Mouse (Mus musculus): ENCODE measurements around the gene Spats2. TPM values are rescaled to one million over a fixed set of nuclear protein-coding genes. Genes with fewer than 3 reads are reported as not detected.
A peak's percentile ranks its signal among the peaks of the same experiment; 100 is the strongest.
"Not testable (repeated sequence)": the region's sequence is repeated elsewhere in the genome, so short reads cannot be mapped to it uniquely, and the experiment has no call there.

Gene Spats2
- total RNA-seq, 2 experiments from 2014 or later = 30.9 to 35.3 TPM

DNA sequence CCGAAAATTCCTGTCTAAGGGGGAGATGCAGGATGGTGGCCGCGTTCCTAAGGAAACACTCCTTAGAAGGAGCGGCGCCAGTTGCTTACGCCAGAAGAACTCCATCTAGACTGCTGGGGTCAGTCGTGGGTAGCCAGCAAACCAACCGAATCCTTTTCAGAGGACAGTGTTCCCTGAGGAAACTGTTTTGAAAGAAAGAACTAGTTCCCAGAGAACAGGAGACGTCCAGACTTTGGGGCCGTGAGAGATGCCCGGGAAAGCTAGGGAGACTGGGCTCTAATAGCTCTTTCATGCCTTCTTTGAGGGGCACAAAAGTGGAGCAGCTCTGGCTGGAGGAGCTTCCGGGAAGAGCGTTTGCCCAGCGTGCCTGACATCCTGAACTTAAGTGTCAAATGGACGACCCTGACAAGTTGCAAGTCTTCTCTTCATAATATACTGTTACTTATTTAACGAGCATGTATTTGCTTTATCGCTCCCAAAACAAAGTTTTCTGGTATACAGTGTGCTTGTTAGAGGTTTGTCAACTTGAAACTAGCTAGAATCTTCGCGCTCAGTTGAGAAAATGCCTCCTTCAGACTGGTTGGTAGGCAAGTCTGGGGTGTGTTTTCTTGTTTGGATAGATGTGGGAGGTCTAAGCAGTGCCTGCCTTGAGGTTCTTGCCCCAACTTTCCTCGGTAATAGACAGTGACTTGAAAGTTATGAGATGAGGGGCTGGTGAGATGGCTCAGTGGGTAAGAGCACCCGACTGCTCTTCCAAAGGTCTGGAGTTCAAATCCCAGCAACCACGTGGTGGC, 126.9 kb downstream of the Spats2 start:
- DNase-seq (ENCODE audit: extremely low spot score in 1 of 2, low spot score in 1 of 2) = no peak

DNA sequence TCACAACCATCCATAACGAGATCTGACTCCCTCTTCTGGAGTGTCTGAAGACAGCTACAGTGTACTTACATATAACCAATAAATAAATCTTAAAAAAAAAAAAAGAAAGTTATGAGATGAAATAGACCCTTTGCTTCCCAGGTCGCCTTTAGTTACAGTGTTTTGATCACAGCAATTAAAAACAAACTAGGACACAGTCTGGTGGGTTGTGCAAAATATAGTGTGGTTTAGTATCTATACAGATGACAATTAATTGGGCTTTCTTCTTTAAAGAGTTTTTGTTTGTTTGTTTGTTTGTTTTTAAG, 127.4 kb downstream of the Spats2 start:
- not testable (repeated sequence) for DNase-seq (ENCODE audit: extremely low spot score in 1 of 2, low spot score in 1 of 2)

- DNase-seq (ENCODE audit: extremely low spot score in 1 of 2, low spot score in 1 of 2) = no peak
Observed at GRCm38 (mm10) chr15:99253772-99254171, 128.1 kb downstream of the Spats2 start.

DNA sequence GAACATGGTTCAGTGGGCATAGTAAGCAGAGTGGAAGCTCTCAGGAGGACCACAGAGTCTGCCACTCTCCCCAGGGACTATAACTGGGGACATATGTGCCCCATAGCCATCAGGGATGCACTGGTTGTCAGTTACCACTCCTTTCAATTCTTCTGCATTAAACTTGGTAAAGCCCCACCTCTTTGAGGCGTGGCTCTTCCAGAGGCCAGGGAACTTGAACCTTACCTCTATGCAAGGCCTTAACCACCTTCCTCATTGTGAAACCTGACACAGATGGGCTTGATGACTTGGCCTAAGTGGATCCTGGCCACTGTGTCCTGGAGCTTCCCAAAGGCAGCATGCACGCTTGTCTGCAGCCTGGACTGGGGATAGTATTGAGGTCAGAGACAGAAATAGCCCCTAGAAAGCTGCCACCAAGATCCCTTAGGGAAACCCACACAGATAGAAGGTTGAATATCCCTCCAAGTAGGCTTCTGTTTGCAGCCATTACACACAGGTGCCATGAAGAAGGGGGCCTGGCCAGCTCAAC, 128.8 kb downstream of the Spats2 start:
- DNase-seq (ENCODE audit: extremely low spot score in 1 of 2, low spot score in 1 of 2) = no peak

- no peak for DNase-seq (ENCODE audit: extremely low spot score in 1 of 2, low spot score in 1 of 2)
Observed at GRCm38 (mm10) chr15:99255241-99255749, 129.6 kb downstream of the Spats2 start.

DNA sequence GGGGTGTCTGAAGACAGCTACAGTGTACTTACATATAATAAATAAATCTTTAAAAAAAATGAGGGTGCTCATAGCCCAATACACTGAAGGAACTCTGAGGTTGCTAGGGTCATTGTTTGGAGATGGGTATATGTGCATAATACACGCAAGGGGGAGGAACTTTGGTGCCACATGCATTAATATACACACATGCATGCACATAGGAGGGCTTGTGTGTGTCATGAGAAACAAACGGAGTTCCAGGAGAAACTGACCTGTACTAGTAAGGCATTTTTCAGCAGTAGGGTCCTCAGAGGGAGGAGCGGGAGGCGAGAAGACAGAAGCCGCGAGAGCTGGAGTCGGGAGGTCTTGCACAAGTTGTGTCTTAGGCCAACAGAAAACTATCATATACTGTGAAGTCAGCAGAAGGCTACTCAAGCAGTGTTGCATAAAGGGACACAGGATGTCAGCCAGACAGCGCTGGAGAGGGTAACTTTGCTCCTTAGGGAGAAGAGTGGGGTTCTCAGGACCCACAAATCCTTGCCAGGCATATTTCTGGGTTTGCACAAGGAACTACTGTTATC, 133.5 kb downstream of the Spats2 start:
- no peak for DNase-seq (ENCODE audit: extremely low spot score in 1 of 2, low spot score in 1 of 2)

GRCm38 (mm10) chr15:99259730-99260252, 134.1 kb downstream of the Spats2 start:
- peak in 1 of 2 experiments; percentile 26 for DNase-seq (ENCODE audit: extremely low spot score in 1 of 2, low spot score in 1 of 2)

DNA sequence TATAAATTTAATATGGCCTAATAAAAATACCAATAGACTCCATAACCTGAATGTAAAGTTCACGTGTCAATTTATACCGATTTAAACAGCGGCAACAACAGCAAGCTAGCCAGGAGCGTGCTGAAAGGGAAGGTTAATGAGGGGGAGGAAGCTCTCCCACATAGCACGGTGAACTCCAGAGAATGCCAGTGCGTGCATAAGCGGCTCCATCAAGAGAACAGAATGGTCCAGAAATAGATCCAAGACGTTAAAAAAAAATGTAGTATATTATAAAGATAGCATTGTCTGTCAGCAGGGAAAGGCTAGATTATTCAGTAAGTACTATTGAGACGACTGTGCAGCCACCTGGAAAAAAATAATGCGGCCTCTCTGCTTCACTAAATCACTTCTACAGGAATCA, 137.0 kb downstream of the Spats2 start:
- no peak for DNase-seq (ENCODE audit: extremely low spot score in 1 of 2, low spot score in 1 of 2)

Small RNAs within 50 kb of the gene (microRNA-seq; reads per million reads assigned to microRNA genes)
- gene Mir6960 = 0 reads per million in 2 experiments

Other genes starting within 250 kb of the Spats2 start
- gene Rhebl1, start 231.4 kb upstream of the Spats2 start, total RNA-seq (2021) = 1 to 10 TPM; 4.7 to 7.7 TPM
- under 1 TPM; 0.17 to 0.19 TPM for gene Dhh, start 227.4 kb upstream of the Spats2 start, total RNA-seq (2021)
- 10 to 100 TPM; 11.5 to 17.9 TPM for gene Lmbr1l, start 207.7 kb upstream of the Spats2 start, total RNA-seq (2021)
- 100 to 1,000 TPM; 478 to 525 TPM for gene Tuba1b, start 191.4 kb upstream of the Spats2 start, total RNA-seq (2021)
- gene Gm49450, start 172.4 kb upstream of the Spats2 start, total RNA-seq (2021) = not detected
- gene Tuba1a, start 172.2 kb upstream of the Spats2 start, total RNA-seq (2021) = 1,000 to 10,000 TPM; 1,021 to 1,172 TPM
- 10 to 100 TPM; 62.5 to 77.9 TPM for gene Tuba1c, start 96.0 kb upstream of the Spats2 start, total RNA-seq (2021)
- 1 to 10 TPM; 1.2 to 1.4 TPM for gene Prph, start 70.7 kb upstream of the Spats2 start, total RNA-seq (2021)
- under 1 TPM; 0.63 to 0.69 TPM for gene Troap, start 51.3 kb upstream of the Spats2 start, total RNA-seq (2021)
- not detected for gene C1ql4, start 38.1 kb upstream of the Spats2 start, total RNA-seq (2021)
- under 1 TPM; 0.17 to 0.47 TPM for gene Dnajc22, start 32.7 kb upstream of the Spats2 start, total RNA-seq (2021)
- 10 to 100 TPM; 81.0 to 84.7 TPM for gene Kcnh3, start 98.9 kb downstream of the Spats2 start, total RNA-seq (2021)
- 10 to 100 TPM; 68.5 to 71.8 TPM for gene Mcrs1, start 126.0 kb downstream of the Spats2 start, total RNA-seq (2021)
- 100 to 1,000 TPM in 1 of 2 experiments, 10 to 100 TPM in 1; 81.5 to 116 TPM for gene Prpf40b, start 169.2 kb downstream of the Spats2 start, total RNA-seq (2021)
- gene Fam186b, start 170.0 kb downstream of the Spats2 start, total RNA-seq (2021) = 1 to 10 TPM; 1.2 to 1.3 TPM
- gene Fmnl3, start 244.6 kb downstream of the Spats2 start, total RNA-seq (2021) = 10 to 100 TPM in 1 of 2 experiments, 1 to 10 TPM in 1; 9.3 to 11.3 TPM